Mouse (Mus musculus) limb, embryonic 12.5 days (tissue): ENCODE data around the gene Stxbp3. TPM values are rescaled to one million over a fixed set of nuclear protein-coding genes. Genes with fewer than 3 reads are reported as not detected.
A peak's percentile ranks its signal among the peaks of the same experiment; 100 is the strongest.
"Not testable (repeated sequence)": the region's sequence is repeated elsewhere in the genome, so short reads cannot be mapped to it uniquely, and the experiment has no call there.

ENCODE experiments used
- ATAC-seq: fragments of 200-750 bp; cut with Nextera tagmentation; 2 replicates; pipeline ENCODE4 v1.8.0; 2017; ENCODE audit warnings: low read depth, moderate TSS enrichment; ENCODE audit not compliant: insufficient number of reproducible peaks, insufficient read depth, low FRiP score, low TSS enrichment
- H3K27ac ChIP-seq: fragments of 300-500 bp; sonication (generic); 2 replicates; pipeline ENCODE4 v1.5.1; 2016; ENCODE audit warnings: mild to moderate bottlenecking, moderate library complexity
- H3K27me3 ChIP-seq: fragments of 300-500 bp; sonication (generic); 2 replicates; pipeline ENCODE4 v1.6.1; 2016; ENCODE audit warnings: mild to moderate bottlenecking, moderate library complexity
- H3K36me3 ChIP-seq: fragments of 300-500 bp; sonication (generic); 2 replicates; pipeline ENCODE4 v1.6.1; 2016; ENCODE audit warnings: mild to moderate bottlenecking, moderate library complexity
- H3K4me1 ChIP-seq: fragments of 300-500 bp; sonication (generic); replicated peaks from 2 replicates; pipeline ENCODE4 v1.6.1; 2016
- H3K4me2 ChIP-seq: fragments of 300-500 bp; sonication (generic); 2 replicates; pipeline ENCODE4 v1.6.1; 2016; ENCODE audit warnings: mild to moderate bottlenecking, moderate library complexity
- H3K4me3 ChIP-seq: fragments of 300-500 bp; sonication (generic); replicated peaks from 2 replicates; pipeline ENCODE4 v1.5.1; 2016; ENCODE audit warnings: mild to moderate bottlenecking
- H3K9ac ChIP-seq: fragments of 300-500 bp; sonication (generic); replicated peaks from 2 replicates; pipeline ENCODE4 v1.6.1; 2016; ENCODE audit warnings: mild to moderate bottlenecking, moderate library complexity
- H3K9me3 ChIP-seq: fragments of 300-500 bp; sonication (generic); 2 replicates; pipeline ENCODE4 v1.6.1; 2016; ENCODE audit warnings: mild to moderate bottlenecking, moderate library complexity
- WGBS: fragments of 180-500 bp; shearing (Covaris S2); methylation state at CpG from one replicate; pipeline ENCODE4 v1.1.7; 2016; 5-methylcytosine and 5-hydroxymethylcytosine counted together
- polyA plus RNA-seq: library from polyadenylated mRNA; unstranded; fragments of >200 nt; fragmentation: Nextera tagmentation; extraction: Ambion mirVana; gene quantifications from 2 replicates; pipeline ENCODE4 v1.2.1, GENCODE M21; 2016

Stxbp3 gene
- polyA plus RNA-seq, 1 experiment from 2014 or later: 33.3 TPM

DNA sequence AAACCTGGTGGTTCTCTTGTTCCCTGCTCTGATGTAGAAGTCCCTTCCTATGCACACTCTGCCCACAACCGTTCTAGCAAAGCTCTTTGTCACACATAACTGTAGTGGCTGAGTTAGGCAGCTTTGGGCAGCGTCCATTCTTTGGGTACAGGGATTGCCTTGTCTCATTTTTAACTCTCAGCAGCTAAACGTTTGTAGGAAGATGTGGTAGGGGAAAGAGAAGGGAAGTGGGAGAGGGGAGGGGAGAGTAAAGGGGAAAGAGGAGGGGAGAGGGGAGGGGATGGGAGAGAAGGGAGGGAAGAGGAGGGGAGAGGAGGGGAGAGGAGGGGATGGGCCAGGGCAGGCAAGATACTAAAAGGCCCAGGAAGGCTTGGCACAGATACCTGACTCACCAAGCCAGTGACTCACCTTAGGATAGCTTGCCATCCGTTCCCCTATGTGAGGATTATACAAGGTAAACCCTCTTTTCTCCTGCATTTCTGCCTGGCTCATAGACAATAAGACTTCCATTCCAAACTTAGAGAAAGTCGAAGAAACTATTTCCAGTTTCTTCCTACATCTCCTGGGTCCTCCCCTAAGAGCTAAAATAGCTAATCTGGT, 39.6 kb upstream of the Stxbp3 start:
- H3K9me3 ChIP-seq: no peaks in the 10 kb centered on the region
- H3K27me3 ChIP-seq: no peaks in the 10 kb centered on the region
- no peak overlapping the region for H3K27ac ChIP-seq
- no peaks in the 10 kb centered on the region for H3K36me3 ChIP-seq
- no peak for ATAC-seq
- H3K4me2 ChIP-seq: no peak overlapping the region
- H3K4me1 ChIP-seq: peaks cover 23% of the 10 kb centered on the region
- H3K4me3 ChIP-seq: no peak overlapping the region
- no peak overlapping the region for H3K9ac ChIP-seq
- 56% methylated on average over 5 of the region's 5 CpGs for WGBS

DNA sequence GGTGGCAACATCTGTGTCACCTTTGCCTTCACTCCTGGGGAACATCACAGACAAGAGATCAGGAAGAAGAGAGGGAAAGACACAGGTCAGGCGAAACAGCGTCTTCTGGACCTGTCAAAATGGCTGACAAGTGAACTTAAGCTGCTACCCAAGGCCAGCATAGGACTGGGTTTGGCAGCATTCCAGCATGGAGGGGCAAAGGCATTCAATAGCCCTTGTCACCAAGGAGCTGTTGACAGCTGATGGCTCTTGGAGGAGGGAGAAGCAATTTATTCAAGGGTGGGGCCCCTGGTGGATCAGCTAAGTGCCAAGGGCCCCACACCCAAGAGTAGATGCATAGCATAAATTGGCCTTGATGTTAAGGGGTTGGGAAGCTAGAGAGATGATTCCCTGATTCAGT, 38.8 kb upstream of the Stxbp3 start:
- 84% methylated on average over 2 of the region's 2 CpGs for WGBS
- Histone ChIP-seq H3K27me3 (no peaks in the 10 kb centered on the region), H3K4me2 (no peak overlapping the region), H3K9ac (no peak overlapping the region), H3K36me3 (no peaks in the 10 kb centered on the region), H3K9me3 (no peaks in the 10 kb centered on the region), H3K4me3 (no peak overlapping the region), H3K27ac (no peak overlapping the region), H3K4me1 (peaks cover 23% of the 10 kb centered on the region)
- ATAC-seq: no peak

DNA sequence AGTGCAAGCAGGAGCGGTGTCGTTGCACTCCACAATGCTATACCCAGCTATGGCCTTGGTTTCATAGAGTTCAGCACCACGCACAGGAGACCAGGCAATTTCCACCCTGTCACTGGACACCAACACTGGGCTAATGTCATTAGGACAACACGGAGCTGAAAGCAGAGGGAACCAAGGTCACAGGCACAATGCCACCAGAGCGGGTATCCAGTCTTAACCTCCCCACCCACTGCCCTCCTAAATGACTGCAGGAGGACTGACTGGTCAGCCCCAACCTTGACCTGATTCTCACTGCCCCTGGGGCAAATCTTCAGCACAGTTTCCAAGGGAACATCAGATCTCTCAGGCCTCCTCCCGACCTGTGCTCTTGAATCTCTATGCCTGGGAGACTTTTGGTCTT, 30.3 kb upstream of the Stxbp3 start:
- Histone ChIP-seq H3K4me1 (no peaks in the 10 kb centered on the region), H3K4me3 (no peak overlapping the region), H3K9ac (no peak overlapping the region), H3K9me3 (no peaks in the 10 kb centered on the region), H3K36me3 (no peaks in the 10 kb centered on the region), H3K4me2 (no peak overlapping the region), H3K27me3 (no peaks in the 10 kb centered on the region), H3K27ac (no peak overlapping the region)
- 80% methylated on average over 6 of the region's 6 CpGs for WGBS
- ATAC-seq: no peak

DNA sequence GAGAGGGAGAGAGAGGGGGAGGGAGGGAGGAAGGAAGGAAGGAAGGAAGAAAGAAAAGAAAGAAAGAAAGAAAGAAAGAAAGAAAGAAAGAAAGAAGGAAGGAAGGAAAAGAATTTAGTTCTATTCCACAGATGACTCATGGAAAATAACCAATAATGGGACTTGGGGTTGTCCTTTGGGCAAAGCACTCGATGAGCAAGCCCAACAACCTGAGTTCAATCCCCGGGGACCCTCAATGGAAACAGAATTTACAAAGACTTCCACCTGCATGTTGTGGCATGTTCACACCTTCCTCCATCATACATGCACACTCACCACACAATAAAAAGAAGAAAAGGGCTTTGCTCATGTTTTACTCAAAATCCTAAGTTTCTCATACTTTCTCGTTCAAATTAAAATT, 27.1 kb upstream of the Stxbp3 start:
- Histone ChIP-seq H3K4me2 (no peak overlapping the region), H3K9ac (no peak overlapping the region), H3K9me3 (no peaks in the 10 kb centered on the region), H3K36me3 (no peaks in the 10 kb centered on the region), H3K4me1 (no peaks in the 10 kb centered on the region), H3K27ac (no peak overlapping the region), H3K4me3 (no peak overlapping the region), H3K27me3 (no peaks in the 10 kb centered on the region)
- ATAC-seq: no peak
- 85% methylated on average over 3 of the region's 3 CpGs for WGBS

DNA sequence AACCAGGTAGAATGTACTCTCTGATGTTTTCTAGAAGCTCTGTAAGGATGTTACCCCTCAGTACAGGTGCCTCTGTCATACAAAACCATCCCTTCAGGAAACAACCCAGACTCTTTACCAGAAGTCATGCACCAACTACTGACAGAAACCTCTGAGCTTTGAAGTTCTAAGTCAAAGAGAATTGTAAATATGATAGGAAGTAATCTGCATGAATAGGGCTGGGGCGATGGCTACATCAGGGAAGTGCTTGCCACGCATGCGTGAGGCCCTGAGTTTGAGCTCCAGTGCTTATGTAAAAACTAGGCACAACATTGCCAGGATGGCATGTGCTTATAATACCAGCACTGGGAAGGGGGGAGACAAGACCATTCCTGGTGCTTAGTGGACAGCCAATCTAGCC, 25.4 kb upstream of the Stxbp3 start:
- WGBS: 92% methylated on average over 3 of the region's 3 CpGs
- no peaks in the 10 kb centered on the region for H3K36me3 ChIP-seq
- 0 out of 2 replicates have a peak, but pooled peaks cover 3% of the 10 kb centered on the region for H3K9me3 ChIP-seq
- H3K4me2 ChIP-seq: no peak overlapping the region
- ATAC-seq: no peak
- no peaks in the 10 kb centered on the region for H3K4me1 ChIP-seq
- no peaks in the 10 kb centered on the region for H3K27me3 ChIP-seq
- H3K4me3 ChIP-seq: no peak overlapping the region
- no peak overlapping the region for H3K9ac ChIP-seq
- no peak overlapping the region for H3K27ac ChIP-seq

DNA sequence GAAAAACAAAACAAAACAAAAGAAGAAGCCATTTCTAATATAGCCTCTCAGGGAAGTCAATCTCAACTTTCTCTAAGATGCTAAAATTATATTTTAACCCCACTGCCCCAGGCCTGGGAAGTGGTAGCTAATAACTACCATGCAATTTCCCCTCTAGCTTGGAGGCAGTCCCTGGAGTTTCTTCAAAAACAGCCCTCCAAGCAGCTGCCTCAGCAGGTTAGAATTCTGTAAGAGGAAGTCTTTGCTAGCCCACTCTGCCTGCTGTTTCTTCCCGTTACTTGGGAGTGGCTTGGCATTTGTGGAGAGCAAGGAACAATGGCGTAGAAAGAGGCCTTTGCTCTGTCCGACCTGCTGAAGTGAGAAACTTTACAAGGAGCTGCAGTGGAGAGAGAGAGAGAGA, 24.8 kb upstream of the Stxbp3 start:
- Histone ChIP-seq H3K4me3 (no peak overlapping the region), H3K9ac (no peak overlapping the region), H3K4me1 (no peaks in the 10 kb centered on the region), H3K9me3 (0 out of 2 replicates have a peak, but pooled peaks cover 3% of the 10 kb centered on the region), H3K4me2 (no peak overlapping the region), H3K36me3 (no peaks in the 10 kb centered on the region), H3K27ac (no peak overlapping the region), H3K27me3 (no peaks in the 10 kb centered on the region)
- 45% methylated on average over 3 of the region's 3 CpGs for whole genome bisulfite sequencing
- no peak for ATAC-seq

DNA sequence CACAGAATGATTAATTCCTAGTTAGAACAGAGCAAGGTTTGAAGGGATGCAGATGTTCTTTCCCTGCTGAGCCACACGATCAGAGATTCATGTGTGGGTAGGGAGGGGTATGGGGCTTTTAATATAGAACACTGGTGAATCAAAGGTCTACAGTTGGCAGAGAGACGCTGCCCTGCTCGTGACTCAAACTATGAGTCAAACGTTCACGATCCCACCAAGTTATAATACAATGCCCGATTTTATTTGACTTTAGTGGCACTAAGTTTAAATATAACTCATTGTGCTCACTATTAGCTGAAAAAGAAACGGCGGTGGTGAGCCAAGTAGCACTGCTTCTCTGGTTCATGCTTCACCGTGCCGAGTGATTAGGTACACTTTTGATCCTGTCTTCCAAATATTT, 22.8 kb upstream of the Stxbp3 start:
- H3K4me1 ChIP-seq: peaks cover 16% of the 10 kb centered on the region; the same call in 1 of the 2 replicates
- no peaks in the 10 kb centered on the region for H3K27me3 ChIP-seq
- H3K9me3 ChIP-seq: 0 out of 2 replicates have a peak, but pooled peaks cover 3% of the 10 kb centered on the region
- WGBS: 84% methylated on average over 10 of the region's 10 CpGs
- H3K4me3 ChIP-seq: no peak overlapping the region
- no peak overlapping the region for H3K4me2 ChIP-seq
- no peak overlapping the region for H3K27ac ChIP-seq
- H3K9ac ChIP-seq: no peak overlapping the region
- no peak for ATAC-seq
- H3K36me3 ChIP-seq: no peaks in the 10 kb centered on the region

DNA sequence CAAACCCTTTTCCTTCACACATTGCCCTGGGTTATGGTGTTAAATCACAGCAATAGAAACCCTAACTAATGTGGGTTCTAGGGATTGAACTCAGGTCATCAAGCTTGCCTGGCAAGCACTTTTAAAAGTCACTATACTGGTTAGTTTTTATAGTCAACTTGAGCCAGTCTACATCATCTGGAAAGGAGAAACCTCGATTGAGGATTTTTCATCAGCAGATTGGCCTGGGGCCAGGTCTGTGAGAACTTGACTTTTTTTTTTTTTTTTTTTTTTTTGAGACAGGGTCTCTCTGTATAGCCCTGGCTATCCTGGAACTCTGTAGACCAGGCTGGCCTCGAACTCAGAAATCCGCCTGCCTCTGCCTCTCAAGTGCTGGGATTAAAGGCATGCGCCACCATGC, 22.0 kb upstream of the Stxbp3 start:
- not testable (repeated sequence) for H3K4me3 ChIP-seq, H3K9me3 ChIP-seq, ATAC-seq, H3K9ac ChIP-seq, H3K36me3 ChIP-seq, H3K4me2 ChIP-seq, H3K27me3 ChIP-seq
- peaks cover 20% of the 10 kb centered on the region; the same call in 1 of the 2 replicates for H3K4me1 ChIP-seq
- 0 out of 2 replicates have a peak overlapping the region, but pooled peaks have one; percentile 12 for H3K27ac ChIP-seq
- 84% methylated on average over 4 of the region's 4 CpGs for WGBS

DNA sequence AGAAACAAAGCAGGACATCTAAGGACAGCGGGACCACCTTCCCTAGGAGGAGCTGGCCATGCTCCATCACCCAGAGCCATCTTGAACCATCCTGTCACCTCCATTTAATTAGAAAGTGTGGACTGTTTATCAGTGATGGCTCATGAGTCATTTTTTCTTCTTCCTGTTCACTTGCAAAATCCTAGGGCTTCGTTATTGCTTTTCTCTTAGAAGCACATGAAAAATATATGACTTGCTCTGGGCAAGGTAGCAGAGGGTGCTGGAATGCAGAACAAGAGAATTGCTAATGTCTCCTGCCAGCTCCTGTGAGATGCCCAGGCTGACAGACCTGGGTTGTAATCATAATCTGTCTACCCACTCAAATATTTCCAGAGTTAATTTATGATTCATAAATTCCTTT, 20.5 kb upstream of the Stxbp3 start:
- ATAC-seq: no peak

DNA sequence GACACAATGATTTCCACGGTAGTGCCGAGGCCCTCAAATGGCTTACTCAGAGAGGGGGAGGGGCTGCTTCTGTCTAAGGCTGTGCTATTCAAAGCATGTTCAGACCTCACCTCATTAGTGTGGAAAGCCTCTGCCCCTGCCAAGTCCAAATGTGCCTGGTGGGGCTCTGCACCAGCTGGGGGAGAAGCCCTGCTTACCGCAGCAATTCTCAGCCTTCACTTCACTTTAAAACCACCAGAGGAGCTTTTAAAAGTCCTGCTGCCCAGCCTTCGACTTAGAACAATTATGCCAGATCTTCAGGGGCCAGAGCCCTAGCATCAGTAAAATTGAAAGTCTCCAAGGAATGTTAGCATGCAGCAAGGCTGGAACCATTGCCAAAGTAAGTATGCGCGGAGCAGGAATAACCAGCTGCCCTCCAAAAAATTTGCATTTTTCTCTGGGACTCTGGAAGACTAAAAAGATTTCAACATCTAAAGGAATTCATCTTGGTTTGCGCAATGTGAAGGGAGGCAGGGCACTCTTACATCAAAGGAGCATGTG, 18.0 kb upstream of the Stxbp3 start:
- 27% methylated on average over 7 of the region's 7 CpGs for WGBS
- H3K4me2 ChIP-seq: peak overlapping the region; percentile 1; the same call in 1 of the 2 replicates

More for the DNA sequence above, 20.5 kb upstream of the Stxbp3 start:
- Histone ChIP-seq H3K4me3 (no peak overlapping the region), H3K27ac (no peak overlapping the region), H3K4me1 (peaks cover 29% of the 10 kb centered on the region), H3K36me3 (no peaks in the 10 kb centered on the region), H3K4me2 (no peak overlapping the region), H3K9me3 (0 out of 2 replicates have a peak, but pooled peaks cover 3% of the 10 kb centered on the region), H3K9ac (no peak overlapping the region), H3K27me3 (no peaks in the 10 kb centered on the region)
- 71% methylated on average over 2 of the region's 2 CpGs for WGBS

DNA sequence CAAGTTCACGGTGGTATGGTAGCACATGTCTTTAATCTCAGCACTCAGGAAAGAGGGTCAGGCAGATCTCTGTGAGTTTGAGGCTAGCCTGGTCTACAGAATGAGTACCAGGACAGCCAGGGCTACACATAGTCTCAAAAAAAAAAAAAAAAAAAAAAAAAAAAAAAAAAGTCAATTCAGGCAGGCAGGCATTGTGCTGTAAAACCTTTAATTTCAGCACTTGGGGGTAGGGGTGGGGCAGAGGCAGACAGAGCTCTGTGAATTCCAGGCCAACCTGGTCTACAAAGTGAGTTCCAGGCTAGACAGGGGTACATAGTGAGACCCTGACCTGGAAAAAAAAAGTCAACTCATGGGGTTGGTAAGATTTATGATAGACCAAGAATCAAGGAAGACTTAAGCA, 17.4 kb upstream of the Stxbp3 start:
- H3K9me3 ChIP-seq: 0 out of 2 replicates have a peak, but pooled peaks cover 3% of the 10 kb centered on the region
- peak; percentile 9; the same call in 1 of the 2 replicates for ATAC-seq
- H3K36me3 ChIP-seq: no peaks in the 10 kb centered on the region
- H3K4me3 ChIP-seq: no peak overlapping the region
- no peaks in the 10 kb centered on the region for H3K27me3 ChIP-seq
- H3K4me2 ChIP-seq: 0 out of 2 replicates have a peak overlapping the region, but pooled peaks have one; percentile 1
- peaks cover 29% of the 10 kb centered on the region for H3K4me1 ChIP-seq
- H3K27ac ChIP-seq: peak overlapping the region; percentile 77
- WGBS: 61% methylated on average over 1 of the region's 1 CpGs
- no peak overlapping the region for H3K9ac ChIP-seq

More for the DNA sequence above, 18.0 kb upstream of the Stxbp3 start:
- peak; percentile 84 for ATAC-seq
- Histone ChIP-seq H3K4me1 (peaks cover 29% of the 10 kb centered on the region), H3K4me3 (no peak overlapping the region), H3K27ac (peak overlapping the region; percentile 77), H3K9ac (no peak overlapping the region), H3K27me3 (no peaks in the 10 kb centered on the region), H3K36me3 (no peaks in the 10 kb centered on the region), H3K9me3 (0 out of 2 replicates have a peak, but pooled peaks cover 3% of the 10 kb centered on the region)

DNA sequence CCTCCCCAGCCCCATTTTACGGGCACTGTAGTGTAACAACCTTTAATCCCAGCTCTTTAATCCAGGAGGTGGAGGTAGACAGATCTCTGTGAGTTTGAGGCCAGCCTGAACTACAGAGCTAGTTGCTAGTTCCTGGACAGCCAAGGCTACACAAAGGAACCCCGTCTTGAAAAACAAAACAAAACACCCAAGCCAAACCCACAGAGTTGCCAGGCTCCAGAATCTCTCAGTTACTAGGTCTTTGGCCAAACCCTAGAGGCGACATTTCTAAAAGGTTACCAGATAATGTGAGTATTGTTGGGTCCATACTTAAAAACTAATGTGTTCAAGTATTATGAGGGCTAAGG, 16.8 kb upstream of the Stxbp3 start:
- peak overlapping the region; percentile 47; the same call in 1 of the 2 replicates for H3K27ac ChIP-seq
- H3K27me3 ChIP-seq: no peaks in the 10 kb centered on the region
- no peak overlapping the region for H3K4me3 ChIP-seq
- no peak overlapping the region for H3K9ac ChIP-seq
- no peak for ATAC-seq
- H3K9me3 ChIP-seq: 0 out of 2 replicates have a peak, but pooled peaks cover 3% of the 10 kb centered on the region
- H3K4me2 ChIP-seq: no peak overlapping the region
- WGBS: 25% methylated on average over 3 of the region's 3 CpGs
- H3K36me3 ChIP-seq: no peaks in the 10 kb centered on the region
- H3K4me1 ChIP-seq: peaks cover 29% of the 10 kb centered on the region
